Mouse (Mus musculus): ENCODE results near the gene Gm49340. TPM values are rescaled to one million over a fixed set of nuclear protein-coding genes. Genes with fewer than 3 reads are reported as not detected.

The Gm49340 gene
- polyA plus RNA-seq (2015; fragmentation: Nextera tagmentation; extraction: Ambion mirVana), result 0.08 TPM in 1 of 2 replicates, not detected in the other

DNA sequence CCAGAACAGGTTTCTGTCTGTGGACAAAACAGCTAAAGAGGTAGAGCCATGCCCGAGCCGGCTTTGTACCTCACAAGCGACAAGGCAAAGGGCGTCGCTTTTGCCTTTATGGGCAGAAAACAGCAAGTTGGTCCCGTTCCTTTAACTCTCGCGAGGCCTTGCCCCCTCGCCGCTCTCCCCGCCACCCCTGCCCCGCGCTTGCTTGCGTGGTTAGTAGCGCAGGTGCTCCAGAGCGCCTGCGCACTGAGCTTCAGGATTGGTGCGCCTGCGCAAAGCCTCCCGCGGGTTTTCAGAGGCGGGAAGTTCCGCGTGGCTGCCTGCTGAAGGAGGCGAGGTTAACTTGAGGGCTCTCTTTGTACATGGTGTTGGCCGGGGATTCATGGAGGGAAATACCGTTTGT lies at the start of gene Gm49340, which contains the start of the genes Aspa and Spata22:
Gene Gm49340 (plus strand): TSS at position 300 of the 400 bp plus-strand sequence.
Gene Aspa (minus strand): TSS at position 155 of the 400 bp plus-strand sequence.
Gene Spata22 (plus strand): TSS at position 300 of the 400 bp plus-strand sequence.

DNA sequence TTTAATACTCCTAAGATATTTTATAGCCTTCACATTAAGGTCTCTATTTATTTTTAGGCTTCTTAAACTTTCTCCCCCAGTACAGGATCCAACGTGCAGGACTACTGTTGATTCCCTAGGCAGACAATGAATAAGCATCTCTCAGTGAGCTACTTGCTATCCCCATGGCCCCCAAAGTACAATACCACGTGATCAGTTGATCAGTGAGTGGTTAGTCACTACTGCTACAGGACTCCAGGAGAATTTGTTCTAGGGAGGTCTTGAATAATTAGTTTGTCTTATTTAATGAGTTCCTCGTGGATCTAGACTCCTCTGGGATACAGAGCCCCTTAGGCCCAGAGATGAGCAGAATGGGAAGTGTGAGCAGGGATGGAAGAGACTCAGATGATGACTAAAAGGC lies 20.9 kb downstream of the Gm49340 start, which contains the start of gene Olfr20:
Gene Olfr20 (plus strand): TSS at position 301 of the 400 bp plus-strand sequence.

DNA sequence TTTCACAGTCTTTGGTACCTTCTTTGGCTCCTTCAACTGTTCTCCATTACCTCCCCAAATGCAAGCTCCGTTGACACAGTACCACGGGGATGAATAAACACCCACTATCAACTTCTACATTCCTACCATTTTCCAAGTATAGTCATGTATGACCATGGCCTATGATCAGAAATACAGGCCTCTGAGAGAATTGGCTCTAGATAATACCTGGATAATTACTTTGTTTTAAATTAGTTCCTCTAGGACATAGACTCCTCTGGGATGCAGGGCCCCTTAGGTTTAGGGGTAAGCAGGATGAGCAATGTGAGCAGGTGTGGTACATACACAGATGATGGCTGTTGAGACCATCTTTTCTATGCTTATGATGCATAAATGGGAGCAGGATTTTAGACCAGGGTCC lies 41.4 kb downstream of the Gm49340 start, which contains the start of gene Olfr376:
Gene Olfr376 (plus strand): TSS at position 301 of the 400 bp plus-strand sequence.

GRCm38 (mm10) chr11:73399514-73399913 lies 70.0 kb downstream of the Gm49340 start, which contains the start of gene Olfr1:
Olfr1 (minus strand) TSS chr11:73399614.

Other genes starting within 250 kb of the Gm49340 start
- gene Itgae, start 239.2 kb upstream of the Gm49340 start, polyA plus RNA-seq (2015; fragmentation: Nextera tagmentation; extraction: Ambion mirVana), result 0.32 TPM in 2 replicates
- 1.5 and 1.6 TPM in 2 replicates for gene Haspin, start 191.4 kb upstream of the Gm49340 start, polyA plus RNA-seq (2015; fragmentation: Nextera tagmentation; extraction: Ambion mirVana)
- 1.7 and 2.3 TPM in 2 replicates for gene P2rx5, start 169.3 kb upstream of the Gm49340 start, polyA plus RNA-seq (2015; fragmentation: Nextera tagmentation; extraction: Ambion mirVana)
- 180 and 197 TPM in 2 replicates for gene Emc6, start 152.7 kb upstream of the Gm49340 start, polyA plus RNA-seq (2015; fragmentation: Nextera tagmentation; extraction: Ambion mirVana)
- 91.8 and 99.0 TPM in 2 replicates for gene Tax1bp3, start 152.7 kb upstream of the Gm49340 start, polyA plus RNA-seq (2015; fragmentation: Nextera tagmentation; extraction: Ambion mirVana)
- gene Ctns, start 130.7 kb upstream of the Gm49340 start, polyA plus RNA-seq (2015; fragmentation: Nextera tagmentation; extraction: Ambion mirVana), result 13.8 and 17.1 TPM in 2 replicates
- 3.6 and 4.3 TPM in 2 replicates for gene Shpk, start 130.3 kb upstream of the Gm49340 start, polyA plus RNA-seq (2015; fragmentation: Nextera tagmentation; extraction: Ambion mirVana)
- gene Trpv1, start 95.4 kb upstream of the Gm49340 start, polyA plus RNA-seq (2015; fragmentation: Nextera tagmentation; extraction: Ambion mirVana), result 0.27 and 0.59 TPM in 2 replicates
- gene Trpv3, start 62.4 kb upstream of the Gm49340 start, polyA plus RNA-seq (2015; fragmentation: Nextera tagmentation; extraction: Ambion mirVana), result 0.35 and 0.36 TPM in 2 replicates
- 10.9 and 13.3 TPM in 2 replicates for gene Aspa, start 145 bp upstream of the Gm49340 start, polyA plus RNA-seq (2015; fragmentation: Nextera tagmentation; extraction: Ambion mirVana)
- gene Spata22, start within 50 bp of the Gm49340 start, polyA plus RNA-seq (2015; fragmentation: Nextera tagmentation; extraction: Ambion mirVana), result 0.23 and 0.28 TPM in 2 replicates
- gene Olfr20, start 21.0 kb downstream of the Gm49340 start, polyA plus RNA-seq (2015; fragmentation: Nextera tagmentation; extraction: Ambion mirVana), result 0.08 TPM in 1 of 2 replicates, not detected in the other
- not detected in 2 replicates for gene Olfr376, start 41.5 kb downstream of the Gm49340 start, polyA plus RNA-seq (2015; fragmentation: Nextera tagmentation; extraction: Ambion mirVana)
- not detected in 2 replicates for gene Olfr1, start 69.9 kb downstream of the Gm49340 start, polyA plus RNA-seq (2015; fragmentation: Nextera tagmentation; extraction: Ambion mirVana)
- not detected in 2 replicates for gene Olfr378, start 98.7 kb downstream of the Gm49340 start, polyA plus RNA-seq (2015; fragmentation: Nextera tagmentation; extraction: Ambion mirVana)
- not detected in 2 replicates for gene Olfr380, start 127.8 kb downstream of the Gm49340 start, polyA plus RNA-seq (2015; fragmentation: Nextera tagmentation; extraction: Ambion mirVana)
- gene Olfr381, start 161.9 kb downstream of the Gm49340 start, polyA plus RNA-seq (2015; fragmentation: Nextera tagmentation; extraction: Ambion mirVana), result not detected in 2 replicates
- not detected in 2 replicates for gene Olfr382, start 187.5 kb downstream of the Gm49340 start, polyA plus RNA-seq (2015; fragmentation: Nextera tagmentation; extraction: Ambion mirVana)